Mouse (Mus musculus): ENCODE data around the gene Bnc1. TPM values are rescaled to one million over a fixed set of nuclear protein-coding genes. Genes with fewer than 3 reads are reported as not detected.

The Bnc1 gene
- total RNA-seq, 2 experiments from 2014 or later, result not detected

Other genes with a start within 250 kb of the Bnc1 start
- 10 to 100 TPM; 54.5 to 61.9 TPM for gene Ramac, start 229.4 kb downstream of the Bnc1 start, total RNA-seq (2021)
- gene 3110040N11Rik, start 202.8 kb downstream of the Bnc1 start, total RNA-seq (2021), result 10 to 100 TPM; 41.1 to 49.1 TPM
- 100 to 1,000 TPM; 130 to 133 TPM for gene Btbd1, start 162.9 kb downstream of the Bnc1 start, total RNA-seq (2021)
- gene Gm10160, start 136.5 kb downstream of the Bnc1 start, total RNA-seq (2021), result not detected
- gene Tm6sf1, start 133.3 kb downstream of the Bnc1 start, total RNA-seq (2021), result 10 to 100 TPM; 13.9 to 14.1 TPM
- gene Hdgfl3, start 57.8 kb downstream of the Bnc1 start, total RNA-seq (2021), result 100 to 1,000 TPM; 124 to 126 TPM
- 10 to 100 TPM; 64.2 to 67.2 TPM for gene Sh3gl3, start 181.5 kb upstream of the Bnc1 start, total RNA-seq (2021)